Comparison of ENCODE assay signal across 35 mouse cellular contexts in the genomic region with DNA sequence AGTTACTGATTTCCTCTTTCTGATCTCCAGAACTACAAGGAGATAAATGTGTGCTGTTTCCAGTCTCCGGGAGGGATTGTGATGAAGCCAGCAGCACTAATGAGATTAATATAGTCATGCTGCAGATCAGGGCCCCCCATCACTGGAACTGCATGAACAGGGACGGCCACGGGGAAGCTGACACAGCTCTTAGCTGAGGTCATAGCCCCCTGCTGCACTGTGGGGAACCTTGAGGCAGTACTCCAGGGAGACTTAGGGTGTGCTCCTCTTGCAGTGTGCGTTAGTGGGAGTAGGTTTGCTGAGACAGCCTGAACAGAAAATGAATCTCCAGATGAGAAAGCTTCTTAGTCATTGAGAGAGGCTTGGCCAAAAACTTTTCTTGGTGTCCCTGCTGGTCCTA. TPM values are rescaled to one million over a fixed set of nuclear protein-coding genes. Genes with fewer than 3 reads are reported as not detected.
"Had no signal": no experiment of that assay in that cellular context is flagged by ENCODE, and none has a peak within 500 bp of the region (broad histone marks: within the 10 kb centered on the region; RNA-seq: fewer than 3 reads in every experiment).

No protein-coding gene starts in this region.

- DNase-seq: gastrocnemius, adult 2 months; gastrocnemius, postnatal 10 days; gastrocnemius, postnatal 25 days; heart, adult 2 months; heart, postnatal 10 days; heart, postnatal 4 days; kidney, adult 18-20 months; kidney, adult 8-10 months; kidney, postnatal 14 days; kidney, postnatal 36 days; layer of hippocampus, adult 9-11 months; layer of hippocampus, postnatal 36 days; left cerebral cortex, postnatal 4 days had no signal

- H3K4me2 ChIP-seq: heart, embryonic 12.5 days; hindbrain, embryonic 12.5 days; hindbrain, embryonic 14.5 days; kidney, embryonic 15.5 days; limb, embryonic 13.5 days; limb, embryonic 15.5 days had no signal

- H3K9ac ChIP-seq: heart, embryonic 12.5 days; hindbrain, embryonic 12.5 days; hindbrain, embryonic 14.5 days; kidney, embryonic 15.5 days; limb, embryonic 13.5 days; limb, embryonic 15.5 days had no signal

- ATAC-seq: forebrain, embryonic 16.5 days; hindbrain, embryonic 16.5 days; inflammation-experienced regulatory T-cells, adult 6 months; intestine, postnatal 0 days had no signal

- H3K4me1 ChIP-seq: heart, embryonic 12.5 days; hindbrain, embryonic 10.5 days; hindbrain, embryonic 12.5 days; kidney, embryonic 15.5 days; limb, embryonic 13.5 days; limb, embryonic 15.5 days had no signal

- H3K4me3 ChIP-seq: gastrocnemius, adult 2 months; heart, adult 2 months; heart, embryonic 12.5 days; hindbrain, embryonic 10.5 days; hindbrain, embryonic 12.5 days; kidney, embryonic 15.5 days; limb, embryonic 13.5 days; limb, embryonic 15.5 days had no signal

- H3K27me3 ChIP-seq: heart, embryonic 12.5 days; hindbrain, embryonic 12.5 days; kidney, embryonic 15.5 days; limb, embryonic 13.5 days; limb, embryonic 15.5 days had no signal

- H3K27ac ChIP-seq: gastrocnemius, adult 2 months; heart, adult 2 months; hindbrain, embryonic 10.5 days; hindbrain, embryonic 12.5 days; hindbrain, embryonic 14.5 days; kidney, embryonic 15.5 days; kidney, postnatal 0 days; limb, embryonic 13.5 days; limb, embryonic 15.5 days had no signal

- H3K9me3 ChIP-seq: heart, embryonic 12.5 days; hindbrain, embryonic 12.5 days; kidney, embryonic 15.5 days; limb, embryonic 13.5 days; limb, embryonic 15.5 days had no signal

RNA-seq across cellular contexts. Expression of a gene that starts 30.9 kb away (rescaled TPM):
- total RNA-seq: gastrocnemius, adult 2 months; gastrocnemius, postnatal 10 days; gastrocnemius, postnatal 25 days; granulocyte monocyte progenitor cell, adult 5-6 weeks; layer of hippocampus, adult 18-20 months; layer of hippocampus, adult 8-10 months; layer of hippocampus, postnatal 14 days; layer of hippocampus, postnatal 36 days; left cerebral cortex, adult 18-20 months; left cerebral cortex, adult 8-10 months; left cerebral cortex, postnatal 10 days; left cerebral cortex, postnatal 25 days; left cerebral cortex, postnatal 4 days had no signal
- polyA plus RNA-seq: forebrain, embryonic 16.5 days; frontal cortex, adult 2 months; hindbrain, embryonic 14.5 days; hindbrain, embryonic 16.5 days; inflammation-experienced regulatory T-cells, adult 6 months; large intestine, adult 2 months; limb, embryonic 13.5 days; limb, embryonic 15.5 days had no signal
